In genomic region chr13:25055873-25056667, GRCm38 (mm10) we compare ENCODE assay signal across 9 mouse cellular contexts. TPM values are rescaled to one million over a fixed set of nuclear protein-coding genes. Genes with fewer than 3 reads are reported as not detected.
DNase-seq lines count a peak whose midpoint lies in the region; ATAC-seq and TF ChIP-seq lines count a peak whose summit lies in the region.
"Had no signal": no experiment of that assay in that cellular context is flagged by ENCODE, and none has a peak within 500 bp of the region (broad histone marks: within the 10 kb centered on the region; RNA-seq: fewer than 3 reads in every experiment).

TSS of gene Dcdc2a (plus strand) at chr13:25056004.

- H3K9ac ChIP-seq in heart, adult 2 months (ENCODE audit: low read depth, low read length): no peak within 1 kb of the TSS
- no peak within 1 kb of the TSS for H3K9ac ChIP-seq in embryonic facial prominence, embryonic 15.5 days
- no peak within 1 kb of the TSS for H3K9ac ChIP-seq in liver, embryonic 12.5 days

- peak within 1 kb of the TSS; percentile 75 for H3K4me2 ChIP-seq in embryonic facial prominence, embryonic 15.5 days (replicated peaks)
- H3K4me2 ChIP-seq in liver, embryonic 12.5 days: peak within 1 kb of the TSS; percentile 65

- H3K36me3 ChIP-seq in heart, adult 2 months (ENCODE audit: control insufficient read depth, insufficient read depth, low read length): no peaks in the 10 kb centered on the region
- no peaks in the 10 kb centered on the region for H3K36me3 ChIP-seq in embryonic facial prominence, embryonic 15.5 days
- no peaks in the 10 kb centered on the region for H3K36me3 ChIP-seq in liver, embryonic 12.5 days

- H3K27ac ChIP-seq in heart, adult 2 months: no peak within 1 kb of the TSS
- H3K27ac ChIP-seq in embryonic facial prominence, embryonic 15.5 days (replicated peaks): no peak within 1 kb of the TSS
- no peak within 1 kb of the TSS for H3K27ac ChIP-seq in liver, embryonic 12.5 days
- H3K27ac ChIP-seq: macrophage had no signal

- H3K4me1 ChIP-seq in heart, adult 2 months (ENCODE audit: control insufficient read depth, insufficient read depth, low read length): no peaks in the 10 kb centered on the region
- peaks cover 15% of the 10 kb centered on the region for H3K4me1 ChIP-seq in embryonic facial prominence, embryonic 15.5 days
- no peaks in the 10 kb centered on the region for H3K4me1 ChIP-seq in liver, embryonic 12.5 days

- TF ChIP-seq EP300 in heart, adult 2 months (IDR thresholded peaks at IDR 0.05; ENCODE audit: insufficient read depth, low read depth, low read length): no peak

- H3K9me3 ChIP-seq in embryonic facial prominence, embryonic 15.5 days (replicated peaks): no peaks in the 10 kb centered on the region
- H3K9me3 ChIP-seq in liver, embryonic 12.5 days (replicated peaks): no peaks in the 10 kb centered on the region

- H3K4me3 ChIP-seq in heart, adult 2 months: peak within 1 kb of the TSS; percentile 41
- H3K4me3 ChIP-seq in embryonic facial prominence, embryonic 15.5 days (replicated peaks): peak within 1 kb of the TSS; percentile 47
- H3K4me3 ChIP-seq in liver, embryonic 12.5 days: peak within 1 kb of the TSS; percentile 46

- intact Hi-C loops in heart, adult 2 months (cut with DNase I): no loop called here
- intact Hi-C loops in heart, postnatal 36 days (cut with DNase I): loop anchor here (5.0 kb wide), 1 partner anchor 56 kb away; no protein-coding TSS in a partner anchor

- DNase-seq in heart, adult 2 months: no peak
- no peak for DNase-seq in heart, postnatal 36 days
- DNase-seq in T-cell, adult 2 months (ENCODE audit: low spot score): peak; percentile 3
- DNase-seq in kidney, adult 11 months: peak; percentile 47
- DNase-seq in neural tube, embryonic 10.5 days (ENCODE audit: extremely low spot score, low spot score): peak; percentile 43
- DNase-seq in MN1 (ENCODE audit: low spot score): no peak

- H3K27me3 ChIP-seq in heart, adult 2 months (ENCODE audit: control insufficient read depth, insufficient read depth, low read length): peaks cover 4% of the 10 kb centered on the region; the same call in 1 of the 2 replicates
- peaks cover 38% of the 10 kb centered on the region for H3K27me3 ChIP-seq in embryonic facial prominence, embryonic 15.5 days
- peaks cover 59% of the 10 kb centered on the region for H3K27me3 ChIP-seq in liver, embryonic 12.5 days (replicated peaks)

- no peaks in the 10 kb centered on the region for H3K79me2 ChIP-seq in heart, adult 2 months (replicated peaks; ENCODE audit: control insufficient read depth, insufficient read depth, low read length)

- TF ChIP-seq POLR2A in heart, adult 2 months (IDR thresholded peaks at IDR 0.05; ENCODE audit: insufficient read depth, low read depth, low read length): no peak

- TF ChIP-seq CTCF in heart, adult 2 months (IDR thresholded peaks at IDR 0.05): no peak

- ATAC-seq in embryonic facial prominence, embryonic 15.5 days (ENCODE audit: insufficient number of reproducible peaks, low FRiP score, low TSS enrichment, low read depth): peak; percentile 69; the same call in 1 of the 2 replicates
- ATAC-seq in liver, embryonic 12.5 days: no peak

- WGBS in heart, adult 2 months: 8% methylated on average over 63 of the region's 63 CpGs
- 4% methylated on average over 63 of the region's 63 CpGs for WGBS in embryonic facial prominence, embryonic 15.5 days
- WGBS in liver, embryonic 12.5 days (ENCODE audit: insufficient replicate concordance): 6% methylated on average over 63 of the region's 63 CpGs

RNA-seq across cellular contexts. Expression of gene Dcdc2a, which starts in this region (rescaled TPM):
- not detected for total RNA-seq in heart, adult 2 months (2021)
- polyA plus RNA-seq in heart, adult 2 months (2012; rRNA removed): 0.12 TPM in 1 of 2 replicates, not detected in the other
- not detected for total RNA-seq in heart, postnatal 36 days (2021)
- 3.0 and 4.5 TPM in 2 replicates for polyA plus RNA-seq in embryonic facial prominence, embryonic 15.5 days (2015; fragmentation: Nextera tagmentation; extraction: Ambion mirVana)
- polyA plus RNA-seq in liver, embryonic 12.5 days (2016; fragmentation: Nextera tagmentation; extraction: Ambion mirVana): 0.13 and 0.15 TPM in 2 replicates
- polyA plus RNA-seq: macrophage had no signal

Comparison
In these comparisons a context has a peak if more than half of its experiments do, and no peak if none do; other contexts are left out.
1. DNase-seq: peak in T-cell, adult 2 months (single experiment), kidney, adult 11 months (single experiment) and neural tube, embryonic 10.5 days (single experiment); none in heart, adult 2 months (0 of 2), heart, postnatal 36 days (0 of 2) and MN1 (single experiment).
2. Peak in every context shown above with its lines, with median percentiles within 50 percentile points of each other: H3K4me3 ChIP-seq.